30 mouse cellular contexts compared by ENCODE assay signal in genomic region chr2:164664851-164665250, GRCm38 (mm10). TPM values are rescaled to one million over a fixed set of nuclear protein-coding genes. Genes with fewer than 3 reads are reported as not detected.
DNase-seq lines count a peak whose midpoint lies in the region; ATAC-seq and TF ChIP-seq lines count a peak whose summit lies in the region.
"Had no signal": no experiment of that assay in that cellular context is flagged by ENCODE, and none has a peak within 500 bp of the region (broad histone marks: within the 10 kb centered on the region; RNA-seq: fewer than 3 reads in every experiment).

No protein-coding gene starts in this region.

- H3K4me3 ChIP-seq in kidney, adult 2 months (ENCODE audit: insufficient read depth, low read depth, low read length) = no peak overlapping the region
- no peak overlapping the region for H3K4me3 ChIP-seq in kidney, embryonic 16.5 days (ENCODE audit: low read length)
- H3K4me3 ChIP-seq: embryonic facial prominence, embryonic 13.5 days; embryonic facial prominence, embryonic 15.5 days; erythroblast, embryonic 14.5 days; forebrain, embryonic 10.5 days; forebrain, embryonic 12.5 days had no signal

- no peak overlapping the region for H3K4me2 ChIP-seq in kidney, embryonic 16.5 days (replicated peaks; ENCODE audit: low read depth, low read length)
- H3K4me2 ChIP-seq: embryonic facial prominence, embryonic 13.5 days; embryonic facial prominence, embryonic 15.5 days; forebrain, embryonic 12.5 days had no signal

- TF ChIP-seq POLR2A in kidney, adult 2 months (IDR thresholded peaks at IDR 0.05; ENCODE audit: low read depth, low read length) = no peak

- no peaks in the 10 kb centered on the region for H3K27me3 ChIP-seq in kidney, adult 2 months (replicated peaks; ENCODE audit: control insufficient read depth, insufficient read depth, low read length)
- H3K27me3 ChIP-seq in kidney, embryonic 16.5 days (ENCODE audit: insufficient read depth, low read length) = no peaks in the 10 kb centered on the region
- H3K27me3 ChIP-seq: embryonic facial prominence, embryonic 13.5 days; embryonic facial prominence, embryonic 15.5 days; forebrain, embryonic 12.5 days had no signal

- H3K9ac ChIP-seq in kidney, embryonic 16.5 days (replicated peaks; ENCODE audit: low read length) = no peak overlapping the region
- H3K9ac ChIP-seq: embryonic facial prominence, embryonic 13.5 days; embryonic facial prominence, embryonic 15.5 days; forebrain, embryonic 12.5 days had no signal

- peak; percentile 18 for DNase-seq in kidney, adult 11 months
- DNase-seq in kidney, postnatal 14 days = no peak
- DNase-seq in kidney, adult 2 months = peak; percentile 71
- peak; percentile 51 for DNase-seq in kidney, adult 9 months
- no peak for DNase-seq in kidney, postnatal 4 days
- DNase-seq in adipocyte (ENCODE audit: low spot score) = peak; percentile 6
- DNase-seq: adrenal gland, adult 2 months; adrenal gland, postnatal 10 days; adrenal gland, postnatal 25 days; B cell, adult 2 months; cerebellum, adult 11 months; cerebellum, adult 18-20 months; cerebellum, adult 8-10 months; cerebellum, adult 9-11 months; cerebellum, postnatal 14 days; cerebellum, postnatal 36 days; embryo, embryonic 11 days had no signal

- H3K9me3 ChIP-seq in kidney, embryonic 16.5 days (ENCODE audit: low read length) = 0 out of 2 replicates have a peak, but pooled peaks cover 3% of the 10 kb centered on the region
- H3K9me3 ChIP-seq: embryonic facial prominence, embryonic 13.5 days; embryonic facial prominence, embryonic 15.5 days; forebrain, embryonic 12.5 days had no signal

- no peak for ATAC-seq in kidney, embryonic 16.5 days (ENCODE audit: low FRiP score, low TSS enrichment)
- ATAC-seq: activated CD4-positive, CD25-positive, alpha-beta regulatory T cell, adult 4 months; CD4-positive, CD25-positive, alpha-beta regulatory T cell, adult 4 months; forebrain, embryonic 14.5 days; Patski had no signal

- H3K27ac ChIP-seq in kidney, adult 2 months (ENCODE audit: insufficient read depth, low read depth, low read length) = no peak overlapping the region
- H3K27ac ChIP-seq in kidney, embryonic 16.5 days (ENCODE audit: low read length) = no peak overlapping the region
- H3K27ac ChIP-seq: embryonic facial prominence, embryonic 13.5 days; embryonic facial prominence, embryonic 15.5 days; forebrain, embryonic 10.5 days; forebrain, embryonic 12.5 days had no signal

- 74% methylated on average over 7 of the region's 7 CpGs for WGBS in kidney, adult 2 months
- 85% methylated on average over 7 of the region's 7 CpGs for WGBS in kidney, embryonic 16.5 days

- no peaks in the 10 kb centered on the region for H3K4me1 ChIP-seq in kidney, adult 2 months (ENCODE audit: control insufficient read depth, insufficient read depth, low read length)
- no peaks in the 10 kb centered on the region for H3K4me1 ChIP-seq in kidney, embryonic 16.5 days (ENCODE audit: insufficient read depth, low read length)
- H3K4me1 ChIP-seq: embryonic facial prominence, embryonic 13.5 days; embryonic facial prominence, embryonic 15.5 days; forebrain, embryonic 10.5 days; forebrain, embryonic 12.5 days had no signal

- no peaks in the 10 kb centered on the region for H3K36me3 ChIP-seq in kidney, adult 2 months (ENCODE audit: control insufficient read depth, insufficient read depth, low read length)
- H3K36me3 ChIP-seq in kidney, embryonic 16.5 days (ENCODE audit: insufficient read depth, low read length) = no peaks in the 10 kb centered on the region
- H3K36me3 ChIP-seq: embryonic facial prominence, embryonic 13.5 days; embryonic facial prominence, embryonic 15.5 days; forebrain, embryonic 10.5 days; forebrain, embryonic 12.5 days; G1E had no signal

- TF ChIP-seq CTCF in kidney, adult 2 months (conservative IDR thresholded peaks at IDR 0.05; ENCODE audit: insufficient read depth, insufficient read length, low read depth, low read length) = no peak

RNA-seq across cellular contexts. Expression of gene Wfdc9, which starts 8.5 kb away (rescaled TPM):
- polyA plus RNA-seq in kidney, adult 2 months (2012; rRNA removed) = not detected in 2 replicates
- polyA plus RNA-seq in kidney, embryonic 16.5 days (2015; fragmentation: Nextera tagmentation; extraction: Ambion mirVana) = not detected in 2 replicates
- polyA plus RNA-seq: activated CD4-positive, CD25-positive, alpha-beta regulatory T cell, adult 4 months; adrenal gland, adult 2 months; brain, embryonic 14.5 days; CD4-positive, CD25-positive, alpha-beta regulatory T cell, adult 4 months; embryonic facial prominence, embryonic 11.5 days; embryonic facial prominence, embryonic 13.5 days; embryonic facial prominence, embryonic 15.5 days; erythroblast, embryonic 14.5 days; forebrain, embryonic 10.5 days; forebrain, embryonic 12.5 days; forebrain, embryonic 14.5 days; G1E; Patski had no signal

RNA-seq across cellular contexts. Expression of gene Wfdc10, which starts 9.0 kb away (rescaled TPM):
- not detected in 2 replicates for polyA plus RNA-seq in kidney, adult 2 months (2012; rRNA removed)
- polyA plus RNA-seq in kidney, embryonic 16.5 days (2015; fragmentation: Nextera tagmentation; extraction: Ambion mirVana) = not detected in 2 replicates
- polyA plus RNA-seq: activated CD4-positive, CD25-positive, alpha-beta regulatory T cell, adult 4 months; adrenal gland, adult 2 months; brain, embryonic 14.5 days; CD4-positive, CD25-positive, alpha-beta regulatory T cell, adult 4 months; embryonic facial prominence, embryonic 11.5 days; embryonic facial prominence, embryonic 13.5 days; erythroblast, embryonic 14.5 days; forebrain, embryonic 10.5 days; forebrain, embryonic 12.5 days; forebrain, embryonic 14.5 days; G1E; Patski had no signal

RNA-seq across cellular contexts. Expression of gene Wfdc11, which starts 9.0 kb away (rescaled TPM):
- not detected in 2 replicates for polyA plus RNA-seq in kidney, adult 2 months (2012; rRNA removed)
- polyA plus RNA-seq in kidney, embryonic 16.5 days (2015; fragmentation: Nextera tagmentation; extraction: Ambion mirVana) = not detected in 2 replicates
- polyA plus RNA-seq: activated CD4-positive, CD25-positive, alpha-beta regulatory T cell, adult 4 months; adrenal gland, adult 2 months; brain, embryonic 14.5 days; CD4-positive, CD25-positive, alpha-beta regulatory T cell, adult 4 months; embryonic facial prominence, embryonic 11.5 days; embryonic facial prominence, embryonic 13.5 days; embryonic facial prominence, embryonic 15.5 days; erythroblast, embryonic 14.5 days; forebrain, embryonic 10.5 days; forebrain, embryonic 12.5 days; forebrain, embryonic 14.5 days; G1E; Patski had no signal

RNA-seq across cellular contexts. Expression of gene Wfdc13, which starts 20.1 kb away (rescaled TPM):
- polyA plus RNA-seq in kidney, adult 2 months (2012; rRNA removed) = not detected in 2 replicates
- 0.97 and 1.3 TPM in 2 replicates for polyA plus RNA-seq in kidney, embryonic 16.5 days (2015; fragmentation: Nextera tagmentation; extraction: Ambion mirVana)
- polyA plus RNA-seq: activated CD4-positive, CD25-positive, alpha-beta regulatory T cell, adult 4 months; adrenal gland, adult 2 months; brain, embryonic 14.5 days; CD4-positive, CD25-positive, alpha-beta regulatory T cell, adult 4 months; embryonic facial prominence, embryonic 11.5 days; embryonic facial prominence, embryonic 13.5 days; erythroblast, embryonic 14.5 days; forebrain, embryonic 10.5 days; forebrain, embryonic 12.5 days; forebrain, embryonic 14.5 days; G1E; Patski had no signal

RNA-seq across cellular contexts. Expression of gene Wfdc16, which starts 26.3 kb away (rescaled TPM):
- 9.2 and 10.3 TPM in 2 replicates for polyA plus RNA-seq in kidney, adult 2 months (2012; rRNA removed)
- not detected in 2 replicates for polyA plus RNA-seq in kidney, embryonic 16.5 days (2015; fragmentation: Nextera tagmentation; extraction: Ambion mirVana)
- polyA plus RNA-seq: activated CD4-positive, CD25-positive, alpha-beta regulatory T cell, adult 4 months; adrenal gland, adult 2 months; brain, embryonic 14.5 days; CD4-positive, CD25-positive, alpha-beta regulatory T cell, adult 4 months; embryonic facial prominence, embryonic 11.5 days; embryonic facial prominence, embryonic 13.5 days; embryonic facial prominence, embryonic 15.5 days; erythroblast, embryonic 14.5 days; forebrain, embryonic 10.5 days; forebrain, embryonic 12.5 days; forebrain, embryonic 14.5 days; G1E; Patski had no signal

Comparison
In these comparisons a context has a peak if more than half of its experiments do, and no peak if none do; other contexts are left out.
1. DNase-seq: peak in kidney, adult 11 months (single experiment), kidney, adult 2 months (single experiment), kidney, adult 9 months (single experiment) and adipocyte (single experiment); none in kidney, postnatal 14 days (single experiment) and kidney, postnatal 4 days (0 of 2).